8 mouse cellular contexts compared by ENCODE assay signal in the genomic region with DNA sequence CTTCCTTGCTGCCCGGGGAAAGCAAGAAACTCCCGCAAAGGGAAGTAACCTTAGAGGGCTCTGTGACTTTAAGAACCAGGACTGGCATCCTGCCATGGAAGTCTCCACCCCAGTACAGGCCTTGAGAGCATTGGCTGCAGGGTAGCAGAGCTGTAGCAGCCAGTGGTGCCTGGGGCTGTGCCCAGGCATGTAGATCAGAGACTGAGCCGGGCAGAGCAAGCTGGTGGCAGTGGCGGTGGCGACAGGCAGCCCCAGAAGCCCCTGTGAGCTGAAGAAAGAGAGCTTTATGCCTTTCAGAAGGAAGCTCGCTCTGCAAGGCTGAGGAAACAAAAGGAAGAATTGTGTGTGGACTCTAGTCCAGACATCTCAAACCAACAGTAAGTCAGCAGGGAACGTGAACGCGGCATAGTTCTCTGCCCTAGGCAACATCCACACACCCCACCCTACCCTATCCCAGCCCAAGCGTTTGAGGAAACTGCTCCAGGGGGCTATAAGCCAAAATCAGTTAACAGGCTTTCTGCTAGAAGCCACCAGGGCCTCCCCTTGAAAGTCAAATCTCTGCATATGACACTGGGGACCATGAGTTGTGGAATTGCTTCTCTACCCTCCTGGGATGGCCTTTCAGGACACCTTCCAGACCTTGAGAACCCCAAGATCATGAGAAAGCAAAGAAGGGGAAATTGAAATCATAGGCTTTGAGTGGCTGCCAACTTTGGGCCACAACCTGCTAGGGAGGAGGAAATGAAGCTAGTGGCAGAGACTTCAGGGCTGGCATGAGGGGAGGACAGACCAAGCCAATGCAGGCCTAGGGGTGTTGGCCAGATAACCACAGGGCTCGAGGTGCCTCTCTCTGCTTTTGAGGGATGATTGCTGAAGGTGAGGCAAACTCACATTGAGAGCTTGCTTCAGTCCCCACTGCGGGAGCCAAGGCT. TPM values are rescaled to one million over a fixed set of nuclear protein-coding genes. Genes with fewer than 3 reads are reported as not detected.
DNase-seq lines count a peak whose midpoint lies in the region; ATAC-seq and TF ChIP-seq lines count a peak whose summit lies in the region.

Gene Dglucy, plus strand, starts transcription at position 124 of the 932 bp plus-strand sequence.

- no peaks in the 10 kb centered on the region for H3K9me3 ChIP-seq in CH12.LX (replicated peaks; ENCODE audit: low read length)
- no peaks in the 10 kb centered on the region for H3K9me3 ChIP-seq in forebrain, embryonic 15.5 days
- no peaks in the 10 kb centered on the region for H3K9me3 ChIP-seq in liver, postnatal 0 days (ENCODE audit: low read length)

- peak; percentile 84 for TF ChIP-seq POLR2A in CH12.LX (IDR thresholded peaks at IDR 0.05; ENCODE audit: low read depth, low read length)
- TF ChIP-seq POLR2A in brain, embryonic 14.5 days (IDR thresholded peaks at IDR 0.05; ENCODE audit: borderline replicate concordance, extremely low read depth, insufficient read depth, insufficient read length, poor library complexity, severe bottlenecking): no peak
- peak; percentile 82 for TF ChIP-seq POLR2A in thymus, adult 2 months (IDR thresholded peaks at IDR 0.05; ENCODE audit: control insufficient read depth, extremely low read depth, insufficient read depth, low read length, poor library complexity)

- H3K27ac ChIP-seq in CH12.LX (ENCODE audit: insufficient read depth, low read depth): 0 out of 2 replicates have a peak within 1 kb of the TSS, but pooled peaks have one; percentile 28
- peak within 1 kb of the TSS; percentile 83 for H3K27ac ChIP-seq in forebrain, embryonic 15.5 days (replicated peaks)
- peak within 1 kb of the TSS; percentile 71 for H3K27ac ChIP-seq in liver, postnatal 0 days (ENCODE audit: low read depth)
- peak within 1 kb of the TSS; percentile 58 for H3K27ac ChIP-seq in thymus, adult 2 months (ENCODE audit: control insufficient read depth, insufficient read depth, low read length)

- H3K36me3 ChIP-seq in CH12.LX (replicated peaks in 1 of 2; ENCODE audit: control insufficient read depth in 1 of 2, insufficient read depth in 1 of 2, low read length in 1 of 2): peaks cover 0 to 4% of the 10 kb centered on the region in 2 experiments
- H3K36me3 ChIP-seq in forebrain, embryonic 15.5 days: no peaks in the 10 kb centered on the region
- H3K36me3 ChIP-seq in liver, postnatal 0 days (replicated peaks; ENCODE audit: insufficient read depth, low read length): no peaks in the 10 kb centered on the region
- no peaks in the 10 kb centered on the region for H3K36me3 ChIP-seq in thymus, adult 2 months (ENCODE audit: control insufficient read depth, insufficient read depth, low read length)

- TF ChIP-seq CTCF in CH12.LX (conservative IDR thresholded peaks at IDR 0.05 in 1 of 2, IDR thresholded peaks at IDR 0.05 in 1 of 2; ENCODE audit: low read depth in 2 of 2, low read length in 2 of 2): no peak
- no peak for TF ChIP-seq CTCF in brain, embryonic 14.5 days (IDR thresholded peaks at IDR 0.05; ENCODE audit: borderline replicate concordance, extremely low read depth, insufficient read depth, insufficient read length)
- TF ChIP-seq CTCF in liver, postnatal 0 days (IDR thresholded peaks at IDR 0.05; ENCODE audit: low read depth): no peak
- TF ChIP-seq CTCF in thymus, adult 2 months (IDR thresholded peaks at IDR 0.05; ENCODE audit: borderline replicate concordance, control insufficient read depth, extremely low read depth, insufficient read depth, low read length, poor library complexity): no peak

- H3K9ac ChIP-seq in CH12.LX (ENCODE audit: insufficient read depth, low read depth): peak within 1 kb of the TSS; percentile 59
- peak within 1 kb of the TSS; percentile 35 for H3K9ac ChIP-seq in forebrain, embryonic 15.5 days (replicated peaks)
- H3K9ac ChIP-seq in liver, postnatal 0 days (replicated peaks): peak within 1 kb of the TSS; percentile 28

- H3K27me3 ChIP-seq in CH12.LX (replicated peaks): no peaks in the 10 kb centered on the region
- no peaks in the 10 kb centered on the region for H3K27me3 ChIP-seq in forebrain, embryonic 15.5 days
- no peaks in the 10 kb centered on the region for H3K27me3 ChIP-seq in liver, postnatal 0 days (ENCODE audit: insufficient read depth, low read length)
- no peaks in the 10 kb centered on the region for H3K27me3 ChIP-seq in thymus, adult 2 months (ENCODE audit: control insufficient read depth, insufficient read depth, low read length)

- H3K4me3 ChIP-seq in CH12.LX (replicated peaks in 1 of 3; ENCODE audit: low read depth in 2 of 3, low read length in 2 of 3, poor library complexity in 1 of 3): peak within 1 kb of the TSS; percentile 49 to 56 (median 55)
- H3K4me3 ChIP-seq in forebrain, embryonic 15.5 days: peak within 1 kb of the TSS; percentile 22
- peak within 1 kb of the TSS; percentile 32 for H3K4me3 ChIP-seq in liver, postnatal 0 days (ENCODE audit: low read depth, low read length)
- peak within 1 kb of the TSS; percentile 35 for H3K4me3 ChIP-seq in thymus, adult 2 months (ENCODE audit: control insufficient read depth, insufficient read depth, low read length)

- intact Hi-C loops in heart, postnatal 14 days (cut with DNase I): loop anchor here (5.0 kb wide), 1 partner anchor 57 kb away; no protein-coding TSS in a partner anchor

- peak; percentile 96 for ATAC-seq in forebrain, embryonic 15.5 days (replicated peaks)
- ATAC-seq in liver, postnatal 0 days: peak; percentile 92
- ATAC-seq in neutrophil, adult 5-6 weeks (ENCODE audit: extremely low read depth, insufficient number of reproducible peaks, low FRiP score, poor library complexity, severe bottlenecking): peak; percentile 69

- WGBS in forebrain, embryonic 15.5 days: 28% methylated on average over 12 of the region's 12 CpGs
- 5% methylated on average over 12 of the region's 12 CpGs for WGBS in large intestine, adult 2 months
- WGBS in liver, postnatal 0 days (ENCODE audit: insufficient replicate concordance): 30% methylated on average over 12 of the region's 12 CpGs
- 6% methylated on average over 12 of the region's 12 CpGs for WGBS in thymus, adult 2 months

- peak; percentile 64 for DNase-seq in CH12.LX (ENCODE audit: extremely low read depth)
- peak; percentile 96 for DNase-seq in brain, embryonic 14.5 days (ENCODE audit: low read depth)
- peak; percentile 90 to 95 for DNase-seq in heart, postnatal 14 days
- peak; percentile 94 for DNase-seq in large intestine, adult 2 months (ENCODE audit: low read depth, low spot score)
- peak; percentile 78 for DNase-seq in liver, postnatal 0 days
- DNase-seq in thymus, adult 2 months: peak; percentile 61

- dilution Hi-C loops in CH12.LX (cut with MboI; ENCODE audit: extremely low pct_ligation_motif_present, extremely low pct_unique_long_range_greater_than_20kb, low sequenced_read_pairs): no loop called here

- in situ Hi-C loops in CH12.LX (cut with MboI; ENCODE audit: low pct_ligation_motif_present, low pct_unique_long_range_greater_than_20kb, low sequenced_read_pairs): no loop called here

- peaks cover 7 to 35% of the 10 kb centered on the region in 2 experiments for H3K4me1 ChIP-seq in CH12.LX (ENCODE audit: control insufficient read depth in 1 of 2, insufficient read depth in 2 of 2)
- peaks cover 32% of the 10 kb centered on the region for H3K4me1 ChIP-seq in forebrain, embryonic 15.5 days
- H3K4me1 ChIP-seq in liver, postnatal 0 days (ENCODE audit: insufficient read depth): peaks cover 25% of the 10 kb centered on the region
- H3K4me1 ChIP-seq in thymus, adult 2 months (replicated peaks; ENCODE audit: control insufficient read depth, insufficient read depth, low read length): peaks cover 27% of the 10 kb centered on the region

- H3K4me2 ChIP-seq in CH12.LX (ENCODE audit: insufficient read depth, low read depth, poor library complexity, severe bottlenecking): peak within 1 kb of the TSS; percentile 42
- peak within 1 kb of the TSS; percentile 36 for H3K4me2 ChIP-seq in forebrain, embryonic 15.5 days (replicated peaks)
- H3K4me2 ChIP-seq in liver, postnatal 0 days (ENCODE audit: low read depth, low read length): peak within 1 kb of the TSS; percentile 57

- TF ChIP-seq EP300 in CH12.LX (IDR thresholded peaks at IDR 0.05; ENCODE audit: low read length): no peak; the same call in 1 of the 2 replicates
- no peak for TF ChIP-seq EP300 in liver, postnatal 0 days (IDR thresholded peaks at IDR 0.05; ENCODE audit: low read depth)

- no peaks in the 10 kb centered on the region for H3K79me2 ChIP-seq in CH12.LX (replicated peaks; ENCODE audit: control insufficient read depth, extremely low read depth, insufficient read depth, poor library complexity, severe bottlenecking)

- TF ChIP-seq RAD21 in CH12.LX (IDR thresholded peaks at IDR 0.05; ENCODE audit: low read depth, low read length): no peak

TF ChIP-seq in CH12.LX, 34 proteins besides CTCF, POLR2A, EP300 and RAD21 (continues in another document):
- TF ChIP-seq ZNF384 (IDR thresholded peaks at IDR 0.05; ENCODE audit: low read depth, low read length) (no peak), TBP (conservative IDR thresholded peaks at IDR 0.05; ENCODE audit: low read depth, low read length) (peak; percentile 62), UBTF (IDR thresholded peaks at IDR 0.05; ENCODE audit: low read depth, low read length) (0 out of 2 replicates have a peak, but pooled peaks have one; percentile 14), MYC (IDR thresholded peaks at IDR 0.05; ENCODE audit: low read depth, low read length) (no peak), MAX (IDR thresholded peaks at IDR 0.05; ENCODE audit: low read length) (no peak), CHD1 (IDR thresholded peaks at IDR 0.05; ENCODE audit: low read depth, low read length) (no peak), NELFE (IDR thresholded peaks at IDR 0.05; ENCODE audit: low read depth, low read length) (peak; percentile 66), GABPA (IDR thresholded peaks at IDR 0.05; ENCODE audit: insufficient replicate concordance, low read depth, low read length) (no peak), ETS1 (conservative IDR thresholded peaks at IDR 0.05; ENCODE audit: low read depth, low read length) (no peak), ZMIZ1 (IDR thresholded peaks at IDR 0.05; ENCODE audit: low read depth, low read length) (peak; percentile 16; the same call in 1 of the 2 replicates), ZKSCAN1 (IDR thresholded peaks at IDR 0.05; ENCODE audit: borderline replicate concordance, low read depth, low read length) (no peak), SMC3 (IDR thresholded peaks at IDR 0.05; ENCODE audit: low read depth, low read length) (no peak), TCF12 (IDR thresholded peaks at IDR 0.05; ENCODE audit: low read depth, low read length) (peak; percentile 70)

RNA-seq across cellular contexts. Expression of gene Dglucy, which starts in this region (rescaled TPM):
- total RNA-seq in CH12.LX (2012; rRNA removed) (12.5 and 20.6 TPM in 2 replicates), CH12.LX (2014; rRNA removed) (5.3 and 5.5 TPM in 2 replicates)
- polyA plus RNA-seq in CH12.LX (2012; ENCODE audit: insufficient read length, low read depth): 10.1 and 11.0 TPM in 2 replicates
- 2.3 and 3.2 TPM in 2 replicates for polyA plus RNA-seq in brain, embryonic 14.5 days (2012; rRNA removed)
- polyA plus RNA-seq in forebrain, embryonic 15.5 days (2015; fragmentation: Nextera tagmentation; extraction: Ambion mirVana): 3.0 and 3.6 TPM in 2 replicates
- total RNA-seq in heart, postnatal 14 days (2021): 10 to 100 TPM; 32.7 to 44.1 TPM
- 14.5 and 24.7 TPM in 2 replicates for polyA plus RNA-seq in large intestine, adult 2 months (2012; rRNA removed)
- polyA plus RNA-seq in liver, postnatal 0 days (2015; fragmentation: Nextera tagmentation; extraction: Ambion mirVana): 1.8 and 1.9 TPM in 2 replicates
- 14.7 and 16.2 TPM in 2 replicates for total RNA-seq in neutrophil, adult 5-6 weeks (2017)
- polyA plus RNA-seq in thymus, adult 2 months (2012; rRNA removed): 5.9 and 8.6 TPM in 2 replicates

Comparison
In these comparisons a context has a peak if more than half of its experiments do, and no peak if none do; other contexts are left out.
1. Peak in every context shown above with its lines: DNase-seq, ATAC-seq, H3K4me3 ChIP-seq and H3K27ac ChIP-seq.
2. H3K27ac ChIP-seq: peak in every context shown above with its lines; median percentile 83 in forebrain, embryonic 15.5 days; 71 in liver, postnatal 0 days; 58 in thymus, adult 2 months; 28 in CH12.LX.